Mouse (Mus musculus) C2C12 (cell line): ENCODE measurements around the gene Grip1.

Source experiments
- CEBPB ChIP-seq: IDR thresholded peaks from one replicate; pipeline ENCODE4 v1.6.1; 2011; ENCODE audit warnings: low read depth, mild to moderate bottlenecking, control low read depth, moderate library complexity
- CTCF ChIP-seq: IDR thresholded peaks from one replicate; pipeline ENCODE4 v1.5.1; 2011; ENCODE audit not compliant: control insufficient read depth, insufficient read depth, insufficient read length
- MAX ChIP-seq: IDR thresholded peaks from one replicate; pipeline ENCODE4 v1.6.1; 2011; ENCODE audit warnings: mild to moderate bottlenecking, control low read depth
- USF1 ChIP-seq: IDR thresholded peaks from one replicate; pipeline ENCODE4 v1.6.1; 2011; ENCODE audit warnings: low read depth, mild to moderate bottlenecking, control low read depth, moderate library complexity

- TF ChIP-seq MAX, result no peak
- TF ChIP-seq CTCF, result no peak
- TF ChIP-seq CEBPB, result no peak
- TF ChIP-seq USF1, result no peak
Measured at GRCm38 (mm10) chr10:119631966-119632365, 178.3 kb downstream of the Grip1 start.
